Comparison of ENCODE assay signal across 8 mouse cellular contexts in genomic region chr11:119355443-119356385, GRCm38 (mm10). TPM values are rescaled to one million over a fixed set of nuclear protein-coding genes. Genes with fewer than 3 reads are reported as not detected.
DNase-seq lines count a peak whose midpoint lies in the region; ATAC-seq lines count a peak whose summit lies in the region.

TSS of gene Sgsh (minus strand) at chr11:119355536.
TSS of gene Slc26a11 (plus strand) at chr11:119355557.

- peaks cover 31% of the 10 kb centered on the region for H3K4me1 ChIP-seq in forebrain, embryonic 10.5 days
- H3K4me1 ChIP-seq in heart, embryonic 14.5 days (ENCODE audit: control insufficient read depth in 2 of 2, insufficient read depth in 2 of 2, low read length in 2 of 2) = peaks cover 9 to 14% of the 10 kb centered on the region in 2 experiments
- H3K4me1 ChIP-seq in liver, embryonic 12.5 days = peaks cover 27% of the 10 kb centered on the region

- H3K9ac ChIP-seq in heart, embryonic 14.5 days (ENCODE audit: low read length) = peak within 1 kb of the TSS; percentile 90
- peak within 1 kb of the TSS; percentile 75 for H3K9ac ChIP-seq in liver, embryonic 12.5 days

- peak; percentile 71 for ATAC-seq in CD4-positive, CD25-positive, alpha-beta regulatory T cell, adult 4 months
- ATAC-seq in heart, embryonic 14.5 days (ENCODE audit: insufficient number of reproducible peaks, insufficient read depth, low FRiP score, low read depth) = peak; percentile 94
- ATAC-seq in liver, embryonic 12.5 days = peak; percentile 85

- peak within 1 kb of the TSS; percentile 90 for H3K4me2 ChIP-seq in heart, embryonic 14.5 days (ENCODE audit: low read length)
- H3K4me2 ChIP-seq in liver, embryonic 12.5 days = peak within 1 kb of the TSS; percentile 93

- peak within 1 kb of the TSS; percentile 90 for H3K27ac ChIP-seq in forebrain, embryonic 10.5 days
- H3K27ac ChIP-seq in heart, embryonic 14.5 days (replicated peaks in 1 of 2; ENCODE audit: control insufficient read depth in 1 of 2, insufficient read depth in 1 of 2, low read depth in 2 of 2, low read length in 2 of 2) = peak within 1 kb of the TSS; percentile 80 to 87
- H3K27ac ChIP-seq in liver, embryonic 12.5 days = peak within 1 kb of the TSS; percentile 78

- 4% methylated on average over 40 of the region's 40 CpGs for WGBS in forebrain, embryonic 10.5 days
- 2% methylated on average over 36 of the region's 40 CpGs for WGBS in heart, embryonic 14.5 days
- WGBS in liver, embryonic 12.5 days (ENCODE audit: insufficient replicate concordance) = 2% methylated on average over 37 of the region's 40 CpGs

- no peaks in the 10 kb centered on the region for H3K9me3 ChIP-seq in forebrain, embryonic 10.5 days
- no peaks in the 10 kb centered on the region for H3K9me3 ChIP-seq in heart, embryonic 14.5 days (ENCODE audit: control insufficient read depth, low read length)
- no peaks in the 10 kb centered on the region for H3K9me3 ChIP-seq in liver, embryonic 12.5 days (replicated peaks)

- H3K4me3 ChIP-seq in forebrain, embryonic 10.5 days = peak within 1 kb of the TSS; percentile 89
- peak within 1 kb of the TSS; percentile 63 to 79 for H3K4me3 ChIP-seq in heart, embryonic 14.5 days (ENCODE audit: control insufficient read depth in 1 of 2, insufficient read depth in 1 of 2, low read depth in 1 of 2, low read length in 2 of 2)
- peak within 1 kb of the TSS; percentile 71 for H3K4me3 ChIP-seq in liver, embryonic 12.5 days

- H3K36me3 ChIP-seq in forebrain, embryonic 10.5 days (replicated peaks) = peaks cover 28% of the 10 kb centered on the region
- peaks cover 26% of the 10 kb centered on the region for H3K36me3 ChIP-seq in heart, embryonic 14.5 days (ENCODE audit: control insufficient read depth, insufficient read depth, low read length)
- no peaks in the 10 kb centered on the region for H3K36me3 ChIP-seq in liver, embryonic 12.5 days
- H3K36me3 ChIP-seq in splenic B cell, adult 2 months (ENCODE audit: control insufficient read depth, insufficient read depth, low read length, poor library complexity, severe bottlenecking) = no peaks in the 10 kb centered on the region

- peak; percentile 55 for DNase-seq in c-Kit-positive CD71-negative TER-119-negative erythroid progenitor cells, embryonic 14.5 days (ENCODE audit: low read depth)
- peak; percentile 88 for DNase-seq in forebrain, embryonic 10.5 days (ENCODE audit: extremely low spot score, low spot score)
- DNase-seq in kidney, postnatal 10 days = peak; percentile 96
- DNase-seq in naive thymus-derived CD4-positive, alpha-beta T cell, adult 2 months (ENCODE audit: low read depth) = peak; percentile 72
- peak; percentile 77 for DNase-seq in splenic B cell, adult 2 months (ENCODE audit: low read depth, low spot score)

- H3K27me3 ChIP-seq in forebrain, embryonic 10.5 days (ENCODE audit: poor library complexity, severe bottlenecking) = no peaks in the 10 kb centered on the region
- no peaks in the 10 kb centered on the region for H3K27me3 ChIP-seq in heart, embryonic 14.5 days (ENCODE audit: control insufficient read depth, insufficient read depth, low read length)
- 0 out of 2 replicates have a peak, but pooled peaks cover 5% of the 10 kb centered on the region for H3K27me3 ChIP-seq in liver, embryonic 12.5 days (replicated peaks)
- no peaks in the 10 kb centered on the region for H3K27me3 ChIP-seq in splenic B cell, adult 2 months (ENCODE audit: control insufficient read depth, insufficient read depth, low read length, poor library complexity, severe bottlenecking)

RNA-seq across cellular contexts. Expression of gene Sgsh, which starts in this region (rescaled TPM):
- polyA plus RNA-seq in CD4-positive, CD25-positive, alpha-beta regulatory T cell, adult 4 months (2017; shearing (Covaris generic)) = 10 to 100 TPM in 1 of 2 experiments, 1 to 10 TPM in 1; 7.4 to 19.9 TPM
- 7.5 and 7.9 TPM in 2 replicates for polyA plus RNA-seq in forebrain, embryonic 10.5 days (2016; fragmentation: Nextera tagmentation; extraction: Ambion mirVana)
- 6.9 and 7.4 TPM in 2 replicates for polyA plus RNA-seq in heart, embryonic 14.5 days (2014; fragmentation: Nextera tagmentation; extraction: Ambion mirVana)
- polyA plus RNA-seq in liver, embryonic 12.5 days (2016; fragmentation: Nextera tagmentation; extraction: Ambion mirVana) = 3.0 and 3.3 TPM in 2 replicates

RNA-seq across cellular contexts. Expression of gene Slc26a11, which starts in this region (rescaled TPM):
- 10 to 100 TPM in 1 of 2 experiments, 1 to 10 TPM in 1; 8.0 to 16.2 TPM for polyA plus RNA-seq in CD4-positive, CD25-positive, alpha-beta regulatory T cell, adult 4 months (2017; shearing (Covaris generic))
- 9.6 and 10.6 TPM in 2 replicates for polyA plus RNA-seq in forebrain, embryonic 10.5 days (2016; fragmentation: Nextera tagmentation; extraction: Ambion mirVana)
- polyA plus RNA-seq in heart, embryonic 14.5 days (2014; fragmentation: Nextera tagmentation; extraction: Ambion mirVana) = 10.5 and 11.0 TPM in 2 replicates
- 2.6 and 2.9 TPM in 2 replicates for polyA plus RNA-seq in liver, embryonic 12.5 days (2016; fragmentation: Nextera tagmentation; extraction: Ambion mirVana)

Comparison
In these comparisons a context has a peak if more than half of its experiments do, and no peak if none do; other contexts are left out.
1. Peak in every context shown above with its lines: DNase-seq, ATAC-seq, H3K4me3 ChIP-seq and H3K27ac ChIP-seq.